Mouse (Mus musculus) E14TG2a.4 (cell line): Measurements from ENCODE around the gene Fen1.
A peak's percentile ranks its signal among the peaks of the same experiment; 100 is the strongest.
"Not testable (repeated sequence)": the region's sequence is repeated elsewhere in the genome, so short reads cannot be mapped to it uniquely, and the experiment has no call there.

ENCODE experiments used
- H3K27me3 ChIP-seq: 2 replicates; pipeline ENCODE4 v1.6.1; 2014; ENCODE audit warnings: low read length, control low read depth; ENCODE audit not compliant: insufficient read depth
- H3K36me3 ChIP-seq: 2 replicates; pipeline ENCODE4 v1.6.1; 2014; ENCODE audit warnings: low read length, control low read depth; ENCODE audit not compliant: insufficient read depth
- H3K4me1 ChIP-seq: replicated peaks from 2 replicates; pipeline ENCODE4 v1.6.1; 2014; ENCODE audit warnings: low read depth, low read length, control low read depth
- H3K4me3 ChIP-seq: replicated peaks from 2 replicates; pipeline ENCODE4 v1.5.1; 2014; ENCODE audit warnings: mild to moderate bottlenecking, low read length
- H3K9me3 ChIP-seq: 2 replicates; pipeline ENCODE4 v1.6.1; 2014; ENCODE audit warnings: low read length, control low read depth
- CTCF ChIP-seq: conservative IDR thresholded peaks from 2 replicates; pipeline ENCODE4 v1.5.1; 2014; ENCODE audit warnings: low read length
- NANOG ChIP-seq: IDR thresholded peaks from 2 replicates; pipeline ENCODE4 v1.6.1; 2014; ENCODE audit warnings: borderline replicate concordance, low read length, mixed read lengths
- POU5F1 ChIP-seq: IDR thresholded peaks from 2 replicates; pipeline ENCODE4 v1.6.1; 2014; ENCODE audit warnings: low read length, borderline replicate concordance

Gene Fen1

DNA sequence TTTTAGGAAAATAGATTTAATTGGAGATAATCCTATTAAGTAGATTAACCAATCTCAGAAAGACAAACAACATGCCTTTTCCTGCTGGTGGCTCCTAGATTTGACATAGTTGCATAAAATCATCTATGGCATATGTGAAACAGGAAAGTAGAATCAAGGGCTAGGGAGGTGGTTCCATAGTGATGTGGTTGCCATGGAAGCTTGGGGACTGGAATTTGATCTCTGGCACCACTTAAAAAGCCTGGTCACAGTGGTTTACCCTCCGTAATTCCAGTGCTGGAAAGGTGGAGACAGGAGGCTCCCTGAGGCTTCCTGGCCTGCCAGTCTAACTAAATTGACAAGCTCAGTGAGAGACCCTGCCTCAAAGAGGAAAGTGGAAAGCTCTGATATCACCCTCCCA is 33.5 kb downstream of the Fen1 start:
- TF ChIP-seq CTCF (no peak), POU5F1 (no peak), NANOG (no peak)
- Histone ChIP-seq H3K4me1 (peaks cover 72% of the 10 kb centered on the region), H3K36me3 (no peaks in the 10 kb centered on the region), H3K4me3 (no peak overlapping the region), H3K27me3 (no peaks in the 10 kb centered on the region), H3K9me3 (no peaks in the 10 kb centered on the region)

GRCm38 (mm10) chr19:10169692-10170330 is 34.2 kb downstream of the Fen1 start:
- H3K27me3 ChIP-seq, H3K9me3 ChIP-seq, H3K36me3 ChIP-seq, H3K4me3 ChIP-seq: not testable (repeated sequence)
- peak; percentile 34; the same call in 1 of the 2 replicates for TF ChIP-seq NANOG
- H3K4me1 ChIP-seq, result peaks cover 68% of the 10 kb centered on the region

DNA sequence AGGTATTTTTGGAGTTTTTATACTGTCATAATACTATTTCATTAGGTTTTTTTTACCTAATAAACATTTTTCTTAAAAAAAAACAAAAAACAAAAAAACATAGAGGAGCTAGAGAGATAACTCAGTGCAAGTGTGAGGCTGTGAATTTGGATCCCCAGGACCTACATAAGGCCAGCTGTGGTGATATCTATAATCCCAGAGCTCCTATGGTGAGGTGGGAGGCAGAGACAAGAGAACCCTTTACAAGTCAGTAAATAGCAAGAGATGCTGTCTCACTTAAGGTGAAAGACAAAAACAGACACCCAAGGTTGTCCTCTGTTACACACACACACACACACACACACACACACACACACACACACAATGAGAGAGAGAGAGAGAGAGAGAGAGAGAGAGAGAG is 34.8 kb downstream of the Fen1 start:
- peaks cover 65% of the 10 kb centered on the region for H3K4me1 ChIP-seq
- TF ChIP-seq POU5F1, result no peak
- no peak for TF ChIP-seq NANOG
- TF ChIP-seq CTCF, result no peak
- H3K27me3 ChIP-seq, result no peaks in the 10 kb centered on the region
- no peaks in the 10 kb centered on the region for H3K9me3 ChIP-seq
- no peaks in the 10 kb centered on the region for H3K36me3 ChIP-seq
- H3K4me3 ChIP-seq, result no peak overlapping the region

- H3K4me3 ChIP-seq, result no peak overlapping the region
- H3K27me3 ChIP-seq, result no peaks in the 10 kb centered on the region
- TF ChIP-seq POU5F1 (no peak), NANOG (no peak), CTCF (no peak)
- H3K9me3 ChIP-seq, result no peaks in the 10 kb centered on the region
- H3K4me1 ChIP-seq, result peaks cover 64% of the 10 kb centered on the region
- H3K36me3 ChIP-seq, result no peaks in the 10 kb centered on the region
These were observed 35.5 kb downstream of the Fen1 start for GRCm38 (mm10) chr19:10168441-10168840.

DNA sequence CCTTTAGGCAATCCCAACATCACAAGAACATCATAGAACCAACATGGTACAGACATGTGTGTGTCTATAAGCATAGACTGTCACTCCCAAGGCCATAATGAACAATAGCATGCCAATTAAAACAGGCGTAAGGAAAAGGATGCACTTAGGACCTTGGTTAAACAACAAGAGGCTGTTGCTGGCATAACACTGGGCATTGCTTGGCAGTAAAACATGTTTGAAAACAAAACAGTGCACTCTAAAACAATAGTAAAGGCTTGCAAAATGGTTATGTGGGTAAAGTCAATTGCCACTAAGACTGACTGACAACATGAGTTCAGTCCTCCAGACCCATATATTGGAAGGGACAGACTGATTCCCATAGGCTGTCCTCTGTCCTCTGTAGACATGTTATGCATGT is 36.0 kb downstream of the Fen1 start:
- no peaks in the 10 kb centered on the region for H3K36me3 ChIP-seq
- no peak overlapping the region for H3K4me3 ChIP-seq
- no peaks in the 10 kb centered on the region for H3K9me3 ChIP-seq
- no peaks in the 10 kb centered on the region for H3K27me3 ChIP-seq
- peaks cover 59% of the 10 kb centered on the region for H3K4me1 ChIP-seq
- TF ChIP-seq CTCF (no peak), NANOG (no peak), POU5F1 (no peak)

DNA sequence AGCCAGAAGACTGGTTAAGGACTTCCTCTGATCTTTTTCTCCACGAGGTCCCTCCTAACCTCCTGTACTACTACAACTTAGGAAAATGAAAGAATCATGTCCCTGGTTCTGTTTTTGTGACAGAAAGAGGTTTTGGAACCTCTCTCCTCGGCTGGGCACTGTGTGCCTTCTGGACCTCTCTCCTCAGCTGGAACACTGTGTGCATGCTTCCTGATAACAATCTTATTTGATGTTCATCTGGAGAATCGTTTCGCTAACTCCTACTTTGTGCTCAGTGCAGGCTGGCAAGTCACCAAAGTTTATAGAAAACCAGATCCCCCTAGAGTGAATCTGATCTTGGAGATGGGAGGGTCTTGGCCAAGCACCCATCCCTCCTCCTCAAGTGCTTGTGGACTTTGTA is 36.9 kb downstream of the Fen1 start:
- Histone ChIP-seq H3K36me3 (no peaks in the 10 kb centered on the region), H3K4me3 (no peak overlapping the region), H3K27me3 (no peaks in the 10 kb centered on the region), H3K4me1 (peaks cover 53% of the 10 kb centered on the region), H3K9me3 (peaks cover 5% of the 10 kb centered on the region; the same call in 1 of the 2 replicates)
- TF ChIP-seq CTCF, result no peak
- no peak for TF ChIP-seq NANOG
- no peak for TF ChIP-seq POU5F1

- H3K4me1 ChIP-seq, result peaks cover 41% of the 10 kb centered on the region
- not testable (repeated sequence) for H3K36me3 ChIP-seq, H3K4me3 ChIP-seq, H3K27me3 ChIP-seq, H3K9me3 ChIP-seq
These were observed 38.0 kb downstream of the Fen1 start for GRCm38 (mm10) chr19:10165928-10166327.

- TF ChIP-seq NANOG (no peak), CTCF (no peak), POU5F1 (no peak)
These were observed 40.1 kb downstream of the Fen1 start for GRCm38 (mm10) chr19:10163896-10164295.

GRCm38 (mm10) chr19:10157725-10158124 is 46.2 kb downstream of the Fen1 start:
- H3K36me3 ChIP-seq, result no peaks in the 10 kb centered on the region
- H3K4me1 ChIP-seq, result no peaks in the 10 kb centered on the region
- H3K27me3 ChIP-seq, result 0 out of 2 replicates have a peak, but pooled peaks cover 2% of the 10 kb centered on the region
- no peak overlapping the region for H3K4me3 ChIP-seq
- TF ChIP-seq NANOG (no peak), CTCF (no peak), POU5F1 (no peak)
- H3K9me3 ChIP-seq, result peaks cover 5% of the 10 kb centered on the region; the same call in 1 of the 2 replicates

More at GRCm38 (mm10) chr19:10163896-10164295, 40.1 kb downstream of the Fen1 start:
- Histone ChIP-seq H3K9me3 (peaks cover 5% of the 10 kb centered on the region; the same call in 1 of the 2 replicates), H3K4me3 (no peak overlapping the region), H3K4me1 (peaks cover 21% of the 10 kb centered on the region), H3K27me3 (no peaks in the 10 kb centered on the region), H3K36me3 (no peaks in the 10 kb centered on the region)
